Mouse (Mus musculus): ENCODE measurements around the gene Gm30083. TPM values are rescaled to one million over a fixed set of nuclear protein-coding genes. Genes with fewer than 3 reads are reported as not detected.

Gm30083 gene
- polyA plus RNA-seq, 1 experiment from 2014 or later, result not detected

DNA sequence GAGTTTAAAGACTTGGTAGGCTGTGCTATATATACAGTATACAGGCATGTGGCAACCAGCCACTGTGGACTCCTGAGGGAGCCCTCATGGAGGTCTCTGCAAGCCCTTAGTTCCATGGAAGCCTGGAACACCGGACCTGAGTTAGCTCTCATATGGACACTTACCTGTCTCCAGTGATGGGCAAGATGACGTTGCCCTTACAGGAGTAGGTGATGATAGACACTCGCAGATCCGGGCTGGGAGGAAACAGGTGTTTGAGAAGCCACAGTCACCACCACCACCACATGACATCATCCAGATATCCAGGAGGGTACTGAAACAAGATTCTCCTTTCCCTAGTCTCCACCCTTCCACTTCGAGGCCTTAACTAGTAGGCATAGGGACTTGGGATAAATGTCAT, 12.6 kb downstream of the Gm30083 start:
- Histone ChIP-seq H3K9me3 (ENCODE audit: control insufficient read depth, low read length) (no peaks in the 10 kb centered on the region), H3K27ac (ENCODE audit: low read depth, low read length) (no peak overlapping the region), H3K4me3 (ENCODE audit: low read depth, low read length) (no peak overlapping the region), H3K9ac (ENCODE audit: low read depth, low read length) (no peak overlapping the region), H3K4me1 (replicated peaks; ENCODE audit: control insufficient read depth, insufficient read depth, low read length) (no peaks in the 10 kb centered on the region), H3K36me3 (ENCODE audit: control insufficient read depth, insufficient read depth, low read length) (no peaks in the 10 kb centered on the region), H3K4me2 (replicated peaks; ENCODE audit: low read depth, low read length) (no peak overlapping the region), H3K27me3 (ENCODE audit: control insufficient read depth, insufficient read depth, low read length) (no peaks in the 10 kb centered on the region)
- DNase-seq (ENCODE audit: low spot score) (no peak), ATAC-seq (ENCODE audit: low FRiP score) (no peak)
- WGBS, result 89% methylated on average over 5 of the region's 5 CpGs

DNA sequence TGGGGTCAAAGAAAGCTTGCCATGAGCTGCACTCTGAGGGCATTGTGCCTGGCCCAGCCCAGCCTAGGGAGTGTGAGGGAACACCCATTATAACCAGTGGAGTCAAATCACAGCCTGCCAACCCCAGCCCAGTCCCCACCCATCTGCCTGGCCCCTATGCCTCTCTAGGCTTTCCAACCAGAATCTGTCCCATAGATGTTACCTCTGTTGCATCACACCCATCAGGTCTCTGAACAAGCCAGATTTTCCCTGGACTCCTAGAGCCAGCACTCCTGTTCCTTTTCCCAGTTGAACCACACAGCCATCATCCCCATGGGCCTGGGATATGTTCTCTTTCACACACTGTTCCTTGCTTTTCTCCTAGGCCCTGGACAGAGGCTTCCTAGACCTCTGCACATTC, 13.5 kb downstream of the Gm30083 start:
- Histone ChIP-seq H3K9me3 (ENCODE audit: control insufficient read depth, low read length) (no peaks in the 10 kb centered on the region), H3K27me3 (ENCODE audit: control insufficient read depth, insufficient read depth, low read length) (no peaks in the 10 kb centered on the region), H3K9ac (ENCODE audit: low read depth, low read length) (no peak overlapping the region), H3K4me1 (replicated peaks; ENCODE audit: control insufficient read depth, insufficient read depth, low read length) (no peaks in the 10 kb centered on the region), H3K36me3 (ENCODE audit: control insufficient read depth, insufficient read depth, low read length) (no peaks in the 10 kb centered on the region), H3K4me2 (replicated peaks; ENCODE audit: low read depth, low read length) (no peak overlapping the region), H3K4me3 (ENCODE audit: low read depth, low read length) (no peak overlapping the region), H3K27ac (ENCODE audit: low read depth, low read length) (no peak overlapping the region)
- DNase-seq (ENCODE audit: low spot score) (no peak), ATAC-seq (ENCODE audit: low FRiP score) (no peak)

- Histone ChIP-seq H3K4me2 (replicated peaks; ENCODE audit: low read depth, low read length) (no peak overlapping the region), H3K27me3 (ENCODE audit: control insufficient read depth, insufficient read depth, low read length) (no peaks in the 10 kb centered on the region), H3K36me3 (ENCODE audit: control insufficient read depth, insufficient read depth, low read length) (no peaks in the 10 kb centered on the region), H3K27ac (ENCODE audit: low read depth, low read length) (no peak overlapping the region), H3K4me1 (replicated peaks; ENCODE audit: control insufficient read depth, insufficient read depth, low read length) (no peaks in the 10 kb centered on the region), H3K9ac (ENCODE audit: low read depth, low read length) (no peak overlapping the region), H3K4me3 (ENCODE audit: low read depth, low read length) (no peak overlapping the region), H3K9me3 (ENCODE audit: control insufficient read depth, low read length) (no peaks in the 10 kb centered on the region)
- no peak for DNase-seq (ENCODE audit: low spot score)
- no peak for ATAC-seq (ENCODE audit: low FRiP score)
Measured at GRCm38 (mm10) chr14:34000076-34000475, 14.9 kb downstream of the Gm30083 start.

- Histone ChIP-seq H3K27me3 (ENCODE audit: control insufficient read depth, insufficient read depth, low read length) (no peaks in the 10 kb centered on the region), H3K27ac (ENCODE audit: low read depth, low read length) (no peak overlapping the region), H3K36me3 (ENCODE audit: control insufficient read depth, insufficient read depth, low read length) (no peaks in the 10 kb centered on the region), H3K4me3 (ENCODE audit: low read depth, low read length) (no peak overlapping the region), H3K9me3 (ENCODE audit: control insufficient read depth, low read length) (no peaks in the 10 kb centered on the region), H3K9ac (ENCODE audit: low read depth, low read length) (no peak overlapping the region), H3K4me1 (replicated peaks; ENCODE audit: control insufficient read depth, insufficient read depth, low read length) (no peaks in the 10 kb centered on the region), H3K4me2 (replicated peaks; ENCODE audit: low read depth, low read length) (no peak overlapping the region)
- no peak for ATAC-seq (ENCODE audit: low FRiP score)
- DNase-seq (ENCODE audit: low spot score), result no peak
- WGBS, result 76% methylated on average over 6 of the region's 6 CpGs
Measured at GRCm38 (mm10) chr14:33997427-33997826, 17.6 kb downstream of the Gm30083 start.

- DNase-seq (ENCODE audit: low spot score) (no peak), ATAC-seq (ENCODE audit: low FRiP score) (no peak)
- no peak overlapping the region for H3K27ac ChIP-seq (ENCODE audit: low read depth, low read length)
- no peaks in the 10 kb centered on the region for H3K36me3 ChIP-seq (ENCODE audit: control insufficient read depth, insufficient read depth, low read length)
- no peak overlapping the region for H3K4me2 ChIP-seq (replicated peaks; ENCODE audit: low read depth, low read length)
- H3K27me3 ChIP-seq (ENCODE audit: control insufficient read depth, insufficient read depth, low read length), result no peaks in the 10 kb centered on the region
- 89% methylated on average over 6 of the region's 6 CpGs for WGBS
- no peaks in the 10 kb centered on the region for H3K4me1 ChIP-seq (replicated peaks; ENCODE audit: control insufficient read depth, insufficient read depth, low read length)
- no peak overlapping the region for H3K4me3 ChIP-seq (ENCODE audit: low read depth, low read length)
- no peaks in the 10 kb centered on the region for H3K9me3 ChIP-seq (ENCODE audit: control insufficient read depth, low read length)
- H3K9ac ChIP-seq (ENCODE audit: low read depth, low read length), result no peak overlapping the region
Measured at GRCm38 (mm10) chr14:33993521-33994289, 21.3 kb downstream of the Gm30083 start.

- Histone ChIP-seq H3K4me3 (ENCODE audit: low read depth, low read length) (no peak overlapping the region), H3K9ac (ENCODE audit: low read depth, low read length) (no peak overlapping the region), H3K27me3 (ENCODE audit: control insufficient read depth, insufficient read depth, low read length) (no peaks in the 10 kb centered on the region), H3K36me3 (ENCODE audit: control insufficient read depth, insufficient read depth, low read length) (no peaks in the 10 kb centered on the region), H3K4me1 (replicated peaks; ENCODE audit: control insufficient read depth, insufficient read depth, low read length) (no peaks in the 10 kb centered on the region), H3K9me3 (ENCODE audit: control insufficient read depth, low read length) (no peaks in the 10 kb centered on the region), H3K4me2 (replicated peaks; ENCODE audit: low read depth, low read length) (no peak overlapping the region), H3K27ac (ENCODE audit: low read depth, low read length) (no peak overlapping the region)
- ATAC-seq (ENCODE audit: low FRiP score) (no peak), DNase-seq (ENCODE audit: low spot score) (no peak)
- WGBS, result 93% methylated on average over 9 of the region's 9 CpGs
Measured at GRCm38 (mm10) chr14:33993051-33993450, 21.9 kb downstream of the Gm30083 start.

- Histone ChIP-seq H3K4me3 (ENCODE audit: low read depth, low read length) (no peak overlapping the region), H3K36me3 (ENCODE audit: control insufficient read depth, insufficient read depth, low read length) (no peaks in the 10 kb centered on the region), H3K27me3 (ENCODE audit: control insufficient read depth, insufficient read depth, low read length) (no peaks in the 10 kb centered on the region), H3K4me2 (replicated peaks; ENCODE audit: low read depth, low read length) (no peak overlapping the region), H3K4me1 (replicated peaks; ENCODE audit: control insufficient read depth, insufficient read depth, low read length) (no peaks in the 10 kb centered on the region), H3K9ac (ENCODE audit: low read depth, low read length) (no peak overlapping the region), H3K9me3 (ENCODE audit: control insufficient read depth, low read length) (no peaks in the 10 kb centered on the region), H3K27ac (ENCODE audit: low read depth, low read length) (no peak overlapping the region)
- ATAC-seq (ENCODE audit: low FRiP score), result no peak
- DNase-seq (ENCODE audit: low spot score), result no peak
- WGBS, result 79% methylated on average over 4 of the region's 4 CpGs
Measured at GRCm38 (mm10) chr14:33991971-33992370, 23.0 kb downstream of the Gm30083 start.

- H3K9ac ChIP-seq (ENCODE audit: low read depth, low read length), result no peak overlapping the region
- no peak for DNase-seq (ENCODE audit: low spot score)
- H3K9me3 ChIP-seq (ENCODE audit: control insufficient read depth, low read length), result no peaks in the 10 kb centered on the region
- ATAC-seq (ENCODE audit: low FRiP score), result no peak
- H3K4me2 ChIP-seq (replicated peaks; ENCODE audit: low read depth, low read length), result no peak overlapping the region
- 58% methylated on average over 3 of the region's 3 CpGs for WGBS
- H3K4me3 ChIP-seq (ENCODE audit: low read depth, low read length), result no peak overlapping the region
- no peak overlapping the region for H3K27ac ChIP-seq (ENCODE audit: low read depth, low read length)
- H3K36me3 ChIP-seq (ENCODE audit: control insufficient read depth, insufficient read depth, low read length), result no peaks in the 10 kb centered on the region
- H3K27me3 ChIP-seq (ENCODE audit: control insufficient read depth, insufficient read depth, low read length), result no peaks in the 10 kb centered on the region
- no peaks in the 10 kb centered on the region for H3K4me1 ChIP-seq (replicated peaks; ENCODE audit: control insufficient read depth, insufficient read depth, low read length)
Measured at GRCm38 (mm10) chr14:33989201-33989600, 25.8 kb downstream of the Gm30083 start.

GRCm38 (mm10) chr14:33978604-33979059, 36.4 kb downstream of the Gm30083 start, which contains the start of gene Zfp488:
Gene Zfp488, minus strand, starts transcription at chr14:33978764.
- Histone ChIP-seq H3K27me3 (ENCODE audit: control insufficient read depth, insufficient read depth, low read length) (no peaks in the 10 kb centered on the region), H3K9ac (ENCODE audit: low read depth, low read length) (peak within 1 kb of the TSS; percentile 40), H3K9me3 (ENCODE audit: control insufficient read depth, low read length) (no peaks in the 10 kb centered on the region), H3K4me3 (ENCODE audit: low read depth, low read length) (peak within 1 kb of the TSS; percentile 33), H3K27ac (ENCODE audit: low read depth, low read length) (no peak within 1 kb of the TSS), H3K4me2 (replicated peaks; ENCODE audit: low read depth, low read length) (peak within 1 kb of the TSS; percentile 76), H3K4me1 (replicated peaks; ENCODE audit: control insufficient read depth, insufficient read depth, low read length) (no peaks in the 10 kb centered on the region), H3K36me3 (ENCODE audit: control insufficient read depth, insufficient read depth, low read length) (no peaks in the 10 kb centered on the region)
- ATAC-seq (ENCODE audit: low FRiP score), result peak; percentile 63; the same call in 1 of the 2 replicates
- peak; percentile 58 for DNase-seq (ENCODE audit: low spot score)
- WGBS, result 3% methylated on average over 25 of the region's 25 CpGs

Measured in hindbrain, embryonic 11.5 days (tissue).